Mouse (Mus musculus) neural tube, embryonic 13.5 days (tissue): Measurements from ENCODE around the gene Akr1d1. TPM values are rescaled to one million over a fixed set of nuclear protein-coding genes. Genes with fewer than 3 reads are reported as not detected.

ENCODE experiments used
- ATAC-seq: fragments of 200-750 bp; cut with Nextera tagmentation; 2 replicates; pipeline ENCODE4 v1.8.0; 2017; ENCODE audit warnings: low read depth, mild to moderate bottlenecking, moderate TSS enrichment, moderate library complexity
- H3K27ac ChIP-seq: fragments of 300-500 bp; sonication (generic); replicated peaks from 2 replicates; pipeline ENCODE4 v1.5.1; 2015; ENCODE audit warnings: moderate library complexity, mild to moderate bottlenecking, inconsistent platforms
- H3K27me3 ChIP-seq: fragments of 300-500 bp; sonication (generic); 2 replicates; pipeline ENCODE4 v1.6.1; 2015; ENCODE audit warnings: mild to moderate bottlenecking, inconsistent platforms
- H3K36me3 ChIP-seq: fragments of 300-500 bp; sonication (generic); 2 replicates; pipeline ENCODE4 v1.6.1; 2015; ENCODE audit warnings: mild to moderate bottlenecking, inconsistent platforms
- H3K4me1 ChIP-seq: fragments of 300-500 bp; sonication (generic); replicated peaks from 2 replicates; pipeline ENCODE4 v1.6.1; 2015; ENCODE audit warnings: inconsistent platforms
- H3K4me2 ChIP-seq: fragments of 300-500 bp; sonication (generic); 2 replicates; pipeline ENCODE4 v1.6.1; 2015; ENCODE audit warnings: inconsistent platforms, mild to moderate bottlenecking, moderate library complexity
- H3K4me3 ChIP-seq: fragments of 300-500 bp; sonication (generic); 2 replicates; pipeline ENCODE4 v1.5.1; 2015; ENCODE audit warnings: mild to moderate bottlenecking, inconsistent platforms
- H3K9ac ChIP-seq: fragments of 300-500 bp; sonication (generic); 2 replicates; pipeline ENCODE4 v1.6.1; 2015; ENCODE audit warnings: moderate library complexity, mild to moderate bottlenecking, inconsistent platforms
- H3K9me3 ChIP-seq: fragments of 300-500 bp; sonication (generic); 2 replicates; pipeline ENCODE4 v1.6.1; 2016; ENCODE audit warnings: inconsistent platforms
- whole genome bisulfite sequencing: fragments of 180-500 bp; shearing (Covaris S2); methylation state at CpG from one replicate; pipeline ENCODE4 v1.1.7; 2015; 5-methylcytosine and 5-hydroxymethylcytosine counted together
- polyA plus RNA-seq: library from polyadenylated mRNA; unstranded; fragments of >200 nt; fragmentation: Nextera tagmentation; extraction: Ambion mirVana; gene quantifications from 2 replicates; pipeline ENCODE4 v1.2.1, GENCODE M21; 2015

Gene Akr1d1
- polyA plus RNA-seq, 1 experiment from 2014 or later, result not detected

- Histone ChIP-seq H3K27me3 (no peaks in the 10 kb centered on the region), H3K9me3 (no peaks in the 10 kb centered on the region), H3K4me1 (no peaks in the 10 kb centered on the region), H3K36me3 (no peaks in the 10 kb centered on the region), H3K4me3 (no peak overlapping the region), H3K27ac (no peak overlapping the region), H3K4me2 (no peak overlapping the region), H3K9ac (no peak overlapping the region)
- whole genome bisulfite sequencing, result 53% methylated on average over 9 of the region's 9 CpGs
- ATAC-seq, result no peak
These were observed 73.1 kb downstream of the Akr1d1 start for GRCm38 (mm10) chr6:37602857-37603765.

GRCm38 (mm10) chr6:37604178-37604883 lies 74.4 kb downstream of the Akr1d1 start:
- H3K27ac ChIP-seq, result no peak overlapping the region
- no peak for ATAC-seq
- WGBS, result 85% methylated on average over 4 of the region's 4 CpGs
- H3K9me3 ChIP-seq, result no peaks in the 10 kb centered on the region
- H3K9ac ChIP-seq, result no peak overlapping the region
- no peak overlapping the region for H3K4me3 ChIP-seq
- H3K36me3 ChIP-seq, result no peaks in the 10 kb centered on the region
- no peaks in the 10 kb centered on the region for H3K4me1 ChIP-seq
- H3K27me3 ChIP-seq, result no peaks in the 10 kb centered on the region
- H3K4me2 ChIP-seq, result no peak overlapping the region

- H3K9ac ChIP-seq, result no peak overlapping the region
- no peak for ATAC-seq
- 81% methylated on average over 5 of the region's 5 CpGs for WGBS
These were observed 74.9 kb downstream of the Akr1d1 start for GRCm38 (mm10) chr6:37604884-37605269.

GRCm38 (mm10) chr6:37607511-37608289 lies 77.7 kb downstream of the Akr1d1 start:
- H3K9me3 ChIP-seq, result no peaks in the 10 kb centered on the region
- H3K4me1 ChIP-seq, result no peaks in the 10 kb centered on the region
- ATAC-seq, result no peak
- no peak overlapping the region for H3K27ac ChIP-seq
- no peak overlapping the region for H3K4me3 ChIP-seq
- H3K4me2 ChIP-seq, result no peak overlapping the region
- H3K36me3 ChIP-seq, result no peaks in the 10 kb centered on the region
- H3K9ac ChIP-seq, result no peak overlapping the region
- WGBS, result 85% methylated on average over 3 of the region's 3 CpGs
- no peaks in the 10 kb centered on the region for H3K27me3 ChIP-seq

More at GRCm38 (mm10) chr6:37604884-37605269, 74.9 kb downstream of the Akr1d1 start:
- Histone ChIP-seq H3K9me3 (no peaks in the 10 kb centered on the region), H3K4me3 (no peak overlapping the region), H3K27ac (no peak overlapping the region), H3K27me3 (no peaks in the 10 kb centered on the region), H3K4me1 (no peaks in the 10 kb centered on the region), H3K36me3 (no peaks in the 10 kb centered on the region), H3K4me2 (no peak overlapping the region)

GRCm38 (mm10) chr6:37612603-37613284 lies 82.8 kb downstream of the Akr1d1 start:
- no peaks in the 10 kb centered on the region for H3K9me3 ChIP-seq
- no peaks in the 10 kb centered on the region for H3K36me3 ChIP-seq
- H3K4me2 ChIP-seq, result no peak overlapping the region
- no peak overlapping the region for H3K4me3 ChIP-seq
- ATAC-seq, result no peak
- H3K9ac ChIP-seq, result no peak overlapping the region
- 90% methylated on average over 6 of the region's 6 CpGs for WGBS
- H3K4me1 ChIP-seq, result no peaks in the 10 kb centered on the region
- H3K27me3 ChIP-seq, result no peaks in the 10 kb centered on the region
- H3K27ac ChIP-seq, result no peak overlapping the region

GRCm38 (mm10) chr6:37615490-37615889 lies 85.5 kb downstream of the Akr1d1 start:
- 89% methylated on average over 2 of the region's 2 CpGs for WGBS
- no peak for ATAC-seq

GRCm38 (mm10) chr6:37616136-37616535 lies 86.2 kb downstream of the Akr1d1 start:
- ATAC-seq, result no peak
- no peaks in the 10 kb centered on the region for H3K27me3 ChIP-seq
- H3K36me3 ChIP-seq, result no peaks in the 10 kb centered on the region
- no peaks in the 10 kb centered on the region for H3K4me1 ChIP-seq
- H3K27ac ChIP-seq, result no peak overlapping the region
- WGBS, result 94% methylated on average over 7 of the region's 7 CpGs
- no peaks in the 10 kb centered on the region for H3K9me3 ChIP-seq
- no peak overlapping the region for H3K4me3 ChIP-seq
- H3K9ac ChIP-seq, result no peak overlapping the region
- no peak overlapping the region for H3K4me2 ChIP-seq

More at GRCm38 (mm10) chr6:37615490-37615889, 85.5 kb downstream of the Akr1d1 start:
- Histone ChIP-seq H3K4me3 (no peak overlapping the region), H3K9ac (no peak overlapping the region), H3K4me1 (no peaks in the 10 kb centered on the region), H3K4me2 (no peak overlapping the region), H3K27ac (no peak overlapping the region), H3K36me3 (no peaks in the 10 kb centered on the region), H3K27me3 (no peaks in the 10 kb centered on the region), H3K9me3 (no peaks in the 10 kb centered on the region)

DNA sequence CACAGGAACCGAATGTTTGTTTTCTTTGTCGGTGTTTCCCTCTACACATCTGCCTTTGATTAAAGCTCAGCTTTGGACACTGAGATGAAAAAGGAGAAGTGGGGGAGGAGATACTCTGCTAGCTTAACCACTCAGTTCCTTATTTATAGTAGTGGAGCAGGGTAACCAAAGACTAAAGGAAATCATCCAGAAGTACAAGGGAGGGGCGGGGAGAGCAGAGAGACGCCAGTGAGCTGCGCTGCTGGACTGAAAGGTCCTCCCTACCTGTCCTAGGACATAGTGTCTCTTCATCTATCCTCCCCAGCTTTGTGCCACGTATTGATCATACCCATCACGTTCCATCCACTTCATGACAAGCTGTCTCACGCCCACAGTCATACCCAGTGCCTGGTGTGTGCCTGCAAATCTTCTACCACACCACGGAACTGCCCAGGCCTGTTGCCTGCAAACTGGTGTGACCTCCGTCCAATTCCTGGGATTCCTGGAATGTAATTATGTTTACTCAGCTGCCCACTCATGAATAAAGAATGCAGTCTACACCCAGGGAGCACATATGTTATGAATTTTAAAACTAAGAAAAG lies 87.5 kb downstream of the Akr1d1 start:
- 67% methylated on average over 10 of the region's 10 CpGs for WGBS
- Histone ChIP-seq H3K9me3 (no peaks in the 10 kb centered on the region), H3K4me3 (no peak overlapping the region), H3K4me1 (no peaks in the 10 kb centered on the region), H3K4me2 (no peak overlapping the region), H3K27ac (no peak overlapping the region), H3K27me3 (no peaks in the 10 kb centered on the region), H3K9ac (no peak overlapping the region), H3K36me3 (no peaks in the 10 kb centered on the region)
- ATAC-seq, result no peak

Other genes with a start within 250 kb of the Akr1d1 start
- 5.9 and 6.6 TPM in 2 replicates for gene Dgki, start 230.0 kb upstream of the Akr1d1 start, polyA plus RNA-seq
- gene Creb3l2, start 88.0 kb upstream of the Akr1d1 start, polyA plus RNA-seq, result 5.7 and 7.5 TPM in 2 replicates